Mouse (Mus musculus) stomach, postnatal 0 days (tissue): ENCODE results near the gene Dnajc25. TPM values are rescaled to one million over a fixed set of nuclear protein-coding genes. Genes with fewer than 3 reads are reported as not detected.

ENCODE experiments used
- ATAC-seq: fragments of 200-750 bp; cut with Nextera tagmentation; 2 replicates; pipeline ENCODE4 v1.8.0; 2017; ENCODE audit not compliant: low FRiP score, low TSS enrichment
- DNase-seq: peaks from one replicate; pipeline ENCODE4 v3.0.0-alpha.2; 2016; ENCODE audit warnings: low spot score
- H3K27ac ChIP-seq: fragments of 300-500 bp; sonication (generic); replicated peaks from 2 replicates; pipeline ENCODE4 v1.5.1; 2014; ENCODE audit warnings: mild to moderate bottlenecking, control low read depth
- H3K27me3 ChIP-seq: fragments of 300-500 bp; sonication (generic); 2 replicates; pipeline ENCODE4 v1.6.1; 2014; ENCODE audit warnings: low read length; ENCODE audit not compliant: control insufficient read depth, insufficient read depth
- H3K36me3 ChIP-seq: fragments of 300-500 bp; sonication (generic); 2 replicates; pipeline ENCODE4 v1.6.1; 2014; ENCODE audit warnings: low read length, mixed read lengths; ENCODE audit not compliant: control insufficient read depth, insufficient read depth
- H3K4me1 ChIP-seq: fragments of 300-500 bp; sonication (generic); replicated peaks from 2 replicates; pipeline ENCODE4 v1.6.1; 2014; ENCODE audit warnings: antibody characterized with exemption; ENCODE audit not compliant: control insufficient read depth, insufficient read depth
- H3K4me2 ChIP-seq: fragments of 300-500 bp; sonication (generic); replicated peaks from 2 replicates; pipeline ENCODE4 v1.6.1; 2014; ENCODE audit warnings: low read depth, mild to moderate bottlenecking, control low read depth, moderate library complexity
- H3K4me3 ChIP-seq: fragments of 300-500 bp; sonication (generic); 2 replicates; pipeline ENCODE4 v1.5.1; 2014; ENCODE audit warnings: low read depth, low read length, control low read depth
- H3K9ac ChIP-seq: fragments of 300-500 bp; sonication (generic); 2 replicates; pipeline ENCODE4 v1.6.1; 2014; ENCODE audit warnings: mild to moderate bottlenecking, low read length, control low read depth, mixed read lengths
- H3K9me3 ChIP-seq: fragments of 300-500 bp; sonication (generic); 2 replicates; pipeline ENCODE4 v1.6.1; 2016; ENCODE audit warnings: low read length; ENCODE audit not compliant: control insufficient read depth
- CTCF ChIP-seq: IDR thresholded peaks from 2 replicates; pipeline ENCODE4 v1.5.1; 2016; ENCODE audit warnings: antibody characterized with exemption, low read depth, mild to moderate bottlenecking, moderate library complexity
- EP300 ChIP-seq: optimal IDR thresholded peaks from 2 replicates; pipeline ENCODE3; 2016; ENCODE audit warnings: antibody characterized with exemption
- WGBS: fragments of 180-500 bp; shearing (Covaris S2); extraction: QIAGEN DNeasy Blood & Tissue Kit; methylation state at CpG from one replicate; pipeline ENCODE4 v1.1.7; 2014; 5-methylcytosine and 5-hydroxymethylcytosine counted together
- polyA plus RNA-seq: library from polyadenylated mRNA; unstranded; fragments of >200 nt; fragmentation: Nextera tagmentation; extraction: Ambion mirVana; gene quantifications from 2 replicates; pipeline ENCODE4 v1.2.1, GENCODE M21; 2015

Dnajc25 gene
- 13.4 and 13.7 TPM in 2 replicates for polyA plus RNA-seq

- no peak within 1 kb of the TSS for H3K4me3 ChIP-seq
- peak within 1 kb of the TSS; percentile 18; the same call in 1 of the 2 replicates for H3K4me2 ChIP-seq
- H3K27ac ChIP-seq, result peak within 1 kb of the TSS; percentile 87
- no peak within 1 kb of the TSS for H3K9ac ChIP-seq
- ATAC-seq (peak; percentile 43; the same call in 1 of the 2 replicates), DNase-seq (peak; percentile 57)
- no peaks in the 10 kb centered on the region for H3K36me3 ChIP-seq
- no peaks in the 10 kb centered on the region for H3K9me3 ChIP-seq
- WGBS, result 46% methylated on average over 4 of the region's 4 CpGs
- no peaks in the 10 kb centered on the region for H3K27me3 ChIP-seq
- H3K4me1 ChIP-seq, result no peaks in the 10 kb centered on the region
- no peak for TF ChIP-seq EP300
- no peak for TF ChIP-seq CTCF
These were observed at the start of gene Dnajc25 for GRCm38 (mm10) chr4:58994762-58995161. Gene Dnajc25, plus strand, starts transcription at chr4:58995062.

GRCm38 (mm10) chr4:58948391-58948790, 46.5 kb upstream of the Dnajc25 start:
- Histone ChIP-seq H3K9ac (no peak overlapping the region), H3K27ac (no peak overlapping the region), H3K4me1 (no peaks in the 10 kb centered on the region)

GRCm38 (mm10) chr4:58952630-58953029, 42.2 kb upstream of the Dnajc25 start:
- Histone ChIP-seq H3K9ac (no peak overlapping the region), H3K4me2 (no peak overlapping the region), H3K36me3 (no peaks in the 10 kb centered on the region), H3K27me3 (no peaks in the 10 kb centered on the region), H3K9me3 (no peaks in the 10 kb centered on the region), H3K27ac (no peak overlapping the region), H3K4me3 (no peak overlapping the region), H3K4me1 (no peaks in the 10 kb centered on the region)
- ATAC-seq (no peak), DNase-seq (no peak)
- TF ChIP-seq CTCF (no peak), EP300 (no peak)
- 90% methylated on average over 11 of the region's 11 CpGs for WGBS

More at GRCm38 (mm10) chr4:58948391-58948790, 46.5 kb upstream of the Dnajc25 start:
- H3K4me2 ChIP-seq, result no peak overlapping the region
- no peak overlapping the region for H3K4me3 ChIP-seq
- no peaks in the 10 kb centered on the region for H3K36me3 ChIP-seq
- DNase-seq (no peak), ATAC-seq (no peak)
- H3K27me3 ChIP-seq, result no peaks in the 10 kb centered on the region
- H3K9me3 ChIP-seq, result no peaks in the 10 kb centered on the region
- TF ChIP-seq CTCF (no peak), EP300 (no peak)
- whole genome bisulfite sequencing, result 82% methylated on average over 4 of the region's 4 CpGs

GRCm38 (mm10) chr4:58961719-58962118, 33.1 kb upstream of the Dnajc25 start:
- H3K4me2 ChIP-seq, result no peak overlapping the region

DNA sequence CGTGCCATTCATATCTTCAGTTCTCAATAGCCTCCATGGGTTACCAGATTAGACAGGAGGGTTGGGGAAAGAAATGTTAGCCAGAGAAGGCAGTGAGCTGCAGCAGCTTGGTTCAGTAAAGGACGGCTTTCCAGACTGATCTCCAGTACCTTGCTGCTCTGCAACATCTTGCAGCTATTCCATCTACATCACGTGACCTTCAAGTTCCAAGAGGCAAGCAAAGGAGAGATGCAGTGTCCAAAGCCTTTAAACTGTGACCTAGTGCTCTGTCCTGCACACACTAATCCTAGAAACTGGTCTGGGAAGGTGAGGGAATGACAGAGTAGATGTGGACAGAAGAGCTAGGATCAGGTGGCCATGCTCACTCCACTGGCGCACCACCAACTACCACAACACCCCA, 31.6 kb upstream of the Dnajc25 start:
- DNase-seq, result no peak
- no peaks in the 10 kb centered on the region for H3K4me1 ChIP-seq
- H3K27ac ChIP-seq, result no peak overlapping the region
- no peak overlapping the region for H3K4me3 ChIP-seq
- TF ChIP-seq CTCF (no peak), EP300 (no peak)
- H3K4me2 ChIP-seq, result no peak overlapping the region
- no peaks in the 10 kb centered on the region for H3K27me3 ChIP-seq
- no peak for ATAC-seq
- 92% methylated on average over 4 of the region's 4 CpGs for WGBS
- H3K9ac ChIP-seq, result no peak overlapping the region
- no peaks in the 10 kb centered on the region for H3K36me3 ChIP-seq
- H3K9me3 ChIP-seq, result no peaks in the 10 kb centered on the region

More at GRCm38 (mm10) chr4:58961719-58962118, 33.1 kb upstream of the Dnajc25 start:
- Histone ChIP-seq H3K4me1 (no peaks in the 10 kb centered on the region), H3K27ac (no peak overlapping the region), H3K36me3 (no peaks in the 10 kb centered on the region), H3K9ac (no peak overlapping the region), H3K27me3 (no peaks in the 10 kb centered on the region), H3K9me3 (no peaks in the 10 kb centered on the region), H3K4me3 (no peak overlapping the region)
- WGBS, result 91% methylated on average over 15 of the region's 15 CpGs
- no peak for DNase-seq
- no peak for ATAC-seq
- TF ChIP-seq CTCF (no peak), EP300 (no peak)

- WGBS, result 78% methylated on average over 1 of the region's 1 CpGs
- peak; percentile 45 for ATAC-seq
- TF ChIP-seq EP300 (no peak), CTCF (no peak)
These were observed 29.7 kb upstream of the Dnajc25 start for GRCm38 (mm10) chr4:58965136-58965535.

More at GRCm38 (mm10) chr4:58965136-58965535, 29.7 kb upstream of the Dnajc25 start:
- no peaks in the 10 kb centered on the region for H3K36me3 ChIP-seq
- no peak overlapping the region for H3K9ac ChIP-seq
- H3K27me3 ChIP-seq, result no peaks in the 10 kb centered on the region
- no peak for DNase-seq
- no peaks in the 10 kb centered on the region for H3K9me3 ChIP-seq
- no peaks in the 10 kb centered on the region for H3K4me1 ChIP-seq
- H3K4me2 ChIP-seq, result no peak overlapping the region
- no peak overlapping the region for H3K27ac ChIP-seq
- H3K4me3 ChIP-seq, result no peak overlapping the region
